Mouse (Mus musculus) forebrain, embryonic 15.5 days (tissue): ENCODE measurements at regions not wholly inside any gene's neighbourhood (a gene's known extent, or its start where the extent isn't known, plus 50 kb on each side); places are given as distances from the start of the nearest gene placed in this dataset.

ENCODE experiments used
- ATAC-seq: fragments of 200-750 bp; cut with Nextera tagmentation; replicated peaks from 2 replicates; pipeline ENCODE4 v1.8.0; 2017; ENCODE audit warnings: mild to moderate bottlenecking, moderate TSS enrichment, moderate library complexity
- H3K27ac ChIP-seq: fragments of 300-500 bp; sonication (generic); replicated peaks from 2 replicates; pipeline ENCODE4 v1.5.1; 2015; ENCODE audit warnings: mild to moderate bottlenecking, inconsistent platforms
- H3K27me3 ChIP-seq: fragments of 300-500 bp; sonication (generic); 2 replicates; pipeline ENCODE4 v1.6.1; 2015; ENCODE audit warnings: inconsistent platforms
- H3K36me3 ChIP-seq: fragments of 300-500 bp; sonication (generic); 2 replicates; pipeline ENCODE4 v1.6.1; 2015; ENCODE audit warnings: mild to moderate bottlenecking, inconsistent platforms
- H3K4me1 ChIP-seq: fragments of 300-500 bp; sonication (generic); 2 replicates; pipeline ENCODE4 v1.6.1; 2015; ENCODE audit warnings: inconsistent platforms
- H3K4me2 ChIP-seq: fragments of 300-500 bp; sonication (generic); replicated peaks from 2 replicates; pipeline ENCODE4 v1.6.1; 2015; ENCODE audit warnings: mild to moderate bottlenecking, inconsistent platforms
- H3K4me3 ChIP-seq: fragments of 300-500 bp; sonication (generic); 2 replicates; pipeline ENCODE4 v1.5.1; 2015; ENCODE audit warnings: mild to moderate bottlenecking, inconsistent platforms
- H3K9ac ChIP-seq: fragments of 300-500 bp; sonication (generic); replicated peaks from 2 replicates; pipeline ENCODE4 v1.6.1; 2015; ENCODE audit warnings: mild to moderate bottlenecking, inconsistent platforms
- H3K9me3 ChIP-seq: fragments of 300-500 bp; sonication (generic); 2 replicates; pipeline ENCODE4 v1.6.1; 2016; ENCODE audit warnings: inconsistent platforms
- WGBS: fragments of 180-500 bp; shearing (Covaris S2); methylation state at CpG from one replicate; pipeline ENCODE4 v1.1.7; 2015; ENCODE audit warnings: mixed read lengths; 5-methylcytosine and 5-hydroxymethylcytosine counted together

DNA sequence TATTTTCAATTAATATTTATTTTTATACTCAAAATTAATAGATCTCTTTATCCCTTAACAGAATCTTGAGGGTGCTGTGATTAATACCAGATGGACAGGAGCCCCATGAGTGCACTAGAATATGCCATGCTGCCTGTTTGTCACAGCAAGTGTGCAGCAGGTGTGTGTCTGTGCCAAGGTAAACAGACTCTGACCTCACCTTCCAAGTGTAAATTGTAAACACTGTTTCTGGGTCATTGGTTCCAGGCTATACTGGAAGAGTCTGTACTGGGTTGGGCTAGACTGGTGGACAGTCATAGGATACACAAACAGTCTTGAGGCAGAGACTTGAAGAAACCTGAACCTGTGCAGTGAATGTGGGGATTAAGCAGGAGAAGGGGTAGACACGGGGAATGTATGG is 422.2 kb downstream of the Gm21833 start:
- Histone ChIP-seq H3K4me2 (no peak overlapping the region), H3K36me3 (no peaks in the 10 kb centered on the region), H3K9ac (no peak overlapping the region), H3K9me3 (no peaks in the 10 kb centered on the region), H3K27me3 (no peaks in the 10 kb centered on the region), H3K4me3 (no peak overlapping the region), H3K4me1 (no peaks in the 10 kb centered on the region), H3K27ac (no peak overlapping the region)
- WGBS, result 42% methylated on average over 1 of the region's 1 CpGs
- ATAC-seq, result no peak

DNA sequence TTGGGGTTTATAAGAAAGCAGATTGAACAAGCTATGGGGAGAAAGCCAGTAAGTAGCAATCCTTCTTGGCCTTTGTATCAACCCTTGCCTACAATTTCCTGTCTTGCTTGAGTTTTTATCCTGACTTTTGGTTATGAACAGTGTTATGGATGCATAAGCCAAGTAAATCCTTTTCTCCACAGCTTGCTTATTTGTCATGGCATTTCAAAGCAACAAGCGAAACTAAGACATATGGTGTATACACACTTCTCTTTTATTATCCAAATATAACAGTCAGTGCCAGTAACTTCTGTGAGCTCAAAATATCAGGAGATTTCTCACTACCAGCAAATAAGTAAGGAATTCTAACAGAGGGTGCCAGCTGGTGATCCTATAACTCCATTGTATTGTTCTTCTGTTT is 426.0 kb downstream of the Gm21833 start:
- no peak overlapping the region for H3K4me2 ChIP-seq
- H3K27ac ChIP-seq, result no peak overlapping the region
- no peak for ATAC-seq
- H3K4me3 ChIP-seq, result no peak overlapping the region
- H3K9ac ChIP-seq, result no peak overlapping the region
- H3K4me1 ChIP-seq, result no peaks in the 10 kb centered on the region
- no peaks in the 10 kb centered on the region for H3K9me3 ChIP-seq
- 65% methylated on average over 1 of the region's 1 CpGs for WGBS
- H3K36me3 ChIP-seq, result no peaks in the 10 kb centered on the region
- H3K27me3 ChIP-seq, result no peaks in the 10 kb centered on the region

DNA sequence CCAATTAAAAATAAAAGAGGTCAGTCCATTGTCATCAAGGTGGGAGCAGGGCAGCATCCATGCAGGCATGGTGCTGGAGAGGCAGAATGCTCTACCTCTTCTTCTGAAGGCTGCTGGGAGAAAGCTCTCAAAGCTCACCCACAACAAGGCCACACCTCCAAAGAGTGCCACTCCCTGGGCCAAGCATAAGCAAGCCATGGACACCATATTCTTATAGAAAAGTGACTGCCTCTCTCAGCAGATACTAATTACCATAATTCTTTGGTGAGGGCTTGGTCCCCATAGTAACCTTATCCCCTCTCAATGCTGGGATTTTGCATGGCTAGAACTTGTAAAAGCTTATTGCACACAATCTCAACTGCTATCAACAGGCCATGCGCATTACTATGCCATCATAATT is 443.7 kb downstream of the Gm21833 start:
- no peak overlapping the region for H3K9ac ChIP-seq
- ATAC-seq, result no peak; the same call in 1 of the 2 replicates
- H3K4me1 ChIP-seq, result no peaks in the 10 kb centered on the region
- no peak overlapping the region for H3K4me2 ChIP-seq
- 93% methylated on average over 1 of the region's 1 CpGs for WGBS
- no peaks in the 10 kb centered on the region for H3K27me3 ChIP-seq
- no peak overlapping the region for H3K27ac ChIP-seq
- no peak overlapping the region for H3K4me3 ChIP-seq
- H3K36me3 ChIP-seq, result no peaks in the 10 kb centered on the region
- H3K9me3 ChIP-seq, result no peaks in the 10 kb centered on the region

DNA sequence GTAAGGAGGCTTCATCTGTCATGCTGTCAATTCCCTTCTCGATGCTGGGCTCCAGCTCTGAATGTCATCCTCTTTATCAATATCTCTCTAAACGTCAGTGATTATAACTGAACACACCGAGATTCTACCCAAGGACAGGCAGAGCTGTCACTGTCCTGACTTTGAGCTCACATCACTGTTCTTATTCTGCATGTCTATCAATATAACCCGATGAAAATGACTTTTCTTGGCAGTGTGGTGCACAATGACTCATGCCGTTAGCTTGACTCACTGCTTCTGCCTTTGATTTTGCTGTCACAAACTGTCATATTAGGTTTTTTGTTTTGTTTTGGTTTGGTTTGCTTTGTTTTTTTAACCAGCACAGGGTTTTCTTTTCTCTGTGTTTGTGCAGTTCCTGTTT is 488.1 kb downstream of the Gm21833 start:
- Histone ChIP-seq H3K4me2 (no peak overlapping the region), H3K27ac (no peak overlapping the region), H3K27me3 (no peaks in the 10 kb centered on the region), H3K9ac (no peak overlapping the region), H3K4me3 (no peak overlapping the region), H3K4me1 (no peaks in the 10 kb centered on the region), H3K36me3 (no peaks in the 10 kb centered on the region), H3K9me3 (no peaks in the 10 kb centered on the region)
- ATAC-seq, result no peak
- 81% methylated on average over 5 of the region's 5 CpGs for WGBS

DNA sequence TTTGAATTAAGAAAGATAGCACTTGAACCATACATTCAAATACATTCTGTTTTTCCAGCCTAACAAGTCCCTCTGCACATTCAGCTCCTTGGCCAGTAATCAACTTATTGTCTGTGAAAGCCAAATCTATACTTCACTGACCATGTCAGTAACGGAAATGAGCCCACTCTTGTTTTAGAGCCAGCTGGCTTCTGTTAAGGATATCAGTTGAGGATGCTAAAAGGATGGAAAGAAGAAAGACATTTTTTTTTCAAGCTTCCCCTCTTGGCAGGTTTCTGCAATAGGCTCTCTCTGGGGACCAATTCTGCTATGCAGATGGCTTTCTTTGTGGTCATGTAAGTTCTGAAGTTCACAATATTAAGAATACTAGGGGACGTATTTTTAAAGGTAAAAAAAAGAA is 498.6 kb downstream of the Gm21833 start:
- no peaks in the 10 kb centered on the region for H3K4me1 ChIP-seq
- 80% methylated on average over 2 of the region's 2 CpGs for WGBS
- no peak overlapping the region for H3K9ac ChIP-seq
- ATAC-seq, result no peak
- H3K36me3 ChIP-seq, result no peaks in the 10 kb centered on the region
- no peak overlapping the region for H3K27ac ChIP-seq
- H3K4me3 ChIP-seq, result no peak overlapping the region
- H3K4me2 ChIP-seq, result no peak overlapping the region
- H3K9me3 ChIP-seq, result no peaks in the 10 kb centered on the region
- no peaks in the 10 kb centered on the region for H3K27me3 ChIP-seq

DNA sequence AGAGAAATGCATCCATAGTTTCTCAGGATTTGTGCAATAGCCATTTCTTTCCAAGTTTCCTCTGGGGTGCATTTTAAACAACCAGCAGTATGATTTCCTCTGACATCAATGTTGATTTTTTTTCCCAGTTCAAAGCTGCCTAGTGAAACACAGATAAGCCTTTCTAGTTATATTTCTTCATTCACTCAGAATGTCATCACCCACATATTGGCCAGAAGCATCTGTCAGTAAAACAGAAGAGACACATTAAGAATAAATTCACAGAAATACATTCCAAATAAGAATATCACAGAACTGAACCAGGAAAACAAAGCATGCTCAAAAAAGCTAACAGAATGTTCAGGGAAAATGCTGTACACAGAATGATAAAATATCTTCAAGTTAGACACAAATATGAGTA is 522.9 kb downstream of the Gm21833 start:
- Histone ChIP-seq H3K36me3 (no peaks in the 10 kb centered on the region), H3K4me1 (no peaks in the 10 kb centered on the region), H3K4me3 (no peak overlapping the region), H3K27me3 (no peaks in the 10 kb centered on the region), H3K27ac (no peak overlapping the region), H3K9ac (no peak overlapping the region), H3K4me2 (no peak overlapping the region), H3K9me3 (no peaks in the 10 kb centered on the region)
- ATAC-seq, result no peak

DNA sequence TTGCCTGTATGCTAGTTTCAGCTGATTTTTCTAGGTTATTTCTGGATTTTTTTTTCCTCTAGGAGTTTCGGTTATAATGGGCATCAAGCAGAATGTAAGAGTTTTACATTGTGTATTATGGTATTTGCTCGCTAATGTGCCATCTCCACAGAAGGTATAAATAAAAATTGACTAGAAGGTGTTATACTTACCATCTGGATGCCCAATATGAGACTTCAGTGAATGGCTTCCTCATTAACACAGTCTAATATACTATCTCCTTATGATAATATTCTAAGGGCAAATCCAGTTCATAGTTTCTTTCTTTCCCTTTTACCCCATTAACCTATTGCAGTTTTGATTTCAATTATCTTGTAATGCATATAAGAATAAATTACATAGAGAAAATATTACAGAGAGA is 566.4 kb downstream of the Gm21833 start:
- Histone ChIP-seq H3K4me2 (no peak overlapping the region), H3K27me3 (no peaks in the 10 kb centered on the region), H3K9me3 (no peaks in the 10 kb centered on the region), H3K36me3 (no peaks in the 10 kb centered on the region), H3K4me1 (no peaks in the 10 kb centered on the region), H3K4me3 (no peak overlapping the region), H3K27ac (no peak overlapping the region), H3K9ac (no peak overlapping the region)
- ATAC-seq, result no peak
- 62% methylated on average over 2 of the region's 2 CpGs for WGBS

DNA sequence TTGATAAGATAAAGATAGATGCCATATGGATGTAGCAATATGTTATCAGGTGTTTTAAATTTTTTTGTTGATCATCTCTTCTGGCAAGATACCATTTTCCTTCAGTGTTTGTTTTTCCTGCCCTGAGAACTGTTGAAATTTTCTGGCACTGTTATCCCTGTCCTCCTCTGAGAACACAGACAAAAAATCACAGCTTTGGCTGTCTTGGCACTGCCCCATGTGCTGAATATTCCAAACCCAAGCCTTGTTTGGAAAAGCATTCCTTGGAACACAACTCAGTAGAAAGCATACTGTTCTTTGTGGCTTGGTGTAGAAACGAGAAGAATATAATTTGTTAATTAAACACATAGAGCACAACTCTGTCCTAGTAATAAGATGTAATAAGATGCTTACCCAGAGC is 592.5 kb downstream of the Gm21833 start:
- Histone ChIP-seq H3K9me3 (no peaks in the 10 kb centered on the region), H3K9ac (no peak overlapping the region), H3K4me3 (no peak overlapping the region), H3K4me2 (no peak overlapping the region), H3K4me1 (no peaks in the 10 kb centered on the region), H3K27me3 (no peaks in the 10 kb centered on the region), H3K27ac (no peak overlapping the region), H3K36me3 (no peaks in the 10 kb centered on the region)
- peak; percentile 92 for ATAC-seq
- WGBS, result 27% methylated on average over 1 of the region's 1 CpGs

DNA sequence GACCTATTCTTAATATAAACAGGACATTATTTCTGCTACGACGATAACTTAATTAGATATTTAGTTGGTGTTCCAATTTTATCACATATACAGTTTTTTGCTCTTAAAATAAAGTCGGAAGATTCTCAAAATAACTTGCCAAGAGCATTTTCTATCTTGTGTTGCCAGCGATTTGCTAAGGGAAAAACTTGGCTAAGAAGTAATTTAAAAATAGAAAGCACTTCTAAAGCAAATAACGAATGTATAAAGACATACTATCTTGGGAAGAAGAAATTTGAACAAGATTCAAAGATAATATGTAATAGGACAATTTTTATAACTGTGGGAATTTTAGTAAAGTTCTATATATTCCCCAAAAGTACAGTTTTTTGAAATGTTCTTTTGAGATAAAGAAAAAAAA is 594.9 kb downstream of the Gm21833 start:
- WGBS, result 77% methylated on average over 5 of the region's 5 CpGs
- no peak overlapping the region for H3K4me3 ChIP-seq
- H3K27me3 ChIP-seq, result no peaks in the 10 kb centered on the region
- no peaks in the 10 kb centered on the region for H3K4me1 ChIP-seq
- no peak overlapping the region for H3K9ac ChIP-seq
- no peaks in the 10 kb centered on the region for H3K36me3 ChIP-seq
- no peak overlapping the region for H3K4me2 ChIP-seq
- H3K9me3 ChIP-seq, result no peaks in the 10 kb centered on the region
- ATAC-seq, result no peak
- no peak overlapping the region for H3K27ac ChIP-seq
